Mouse (Mus musculus) midbrain, embryonic 14.5 days (tissue): ENCODE measurements at regions not wholly inside any gene's neighbourhood (a gene's known extent, or its start where the extent isn't known, plus 50 kb on each side); places are given as distances from the start of the nearest gene placed in this dataset.

Experiments used
- ATAC-seq: fragments of 200-750 bp; cut with Nextera tagmentation; 2 replicates; pipeline ENCODE4 v1.8.0; 2017; ENCODE audit warnings: moderate number of reproducible peaks, moderate library complexity; ENCODE audit not compliant: low FRiP score, low TSS enrichment
- DNase-seq: peaks from one replicate; pipeline ENCODE4 v3.0.0-alpha.2; 2015
- H3K27ac ChIP-seq: fragments of 300-500 bp; sonication (generic); replicated peaks from 2 replicates; pipeline ENCODE4 v1.5.1; 2014; ENCODE audit warnings: mild to moderate bottlenecking, low read depth, low read length, moderate library complexity
- H3K27me3 ChIP-seq: fragments of 300-500 bp; sonication (generic); 2 replicates; pipeline ENCODE4 v1.6.1; 2014; ENCODE audit warnings: low read length, control low read depth, mixed read lengths; ENCODE audit not compliant: control insufficient read depth, insufficient read depth
- H3K36me3 ChIP-seq: fragments of 300-500 bp; sonication (generic); 2 replicates; pipeline ENCODE4 v1.6.1; 2014; ENCODE audit warnings: low read length, control low read depth; ENCODE audit not compliant: control insufficient read depth, insufficient read depth
- H3K4me1 ChIP-seq: fragments of 300-500 bp; sonication (generic); 2 replicates; pipeline ENCODE4 v1.6.1; 2014; ENCODE audit warnings: mild to moderate bottlenecking, antibody characterized with exemption, low read length, control low read depth; ENCODE audit not compliant: control insufficient read depth, insufficient read depth
- H3K4me2 ChIP-seq: fragments of 300-500 bp; sonication (generic); 2 replicates; pipeline ENCODE4 v1.6.1; 2014; ENCODE audit warnings: mild to moderate bottlenecking, low read length, moderate library complexity
- H3K4me3 ChIP-seq: fragments of 300-500 bp; sonication (generic); replicated peaks from 2 replicates; pipeline ENCODE4 v1.5.1; 2014; ENCODE audit warnings: low read depth, low read length
- H3K9ac ChIP-seq: fragments of 300-500 bp; sonication (generic); replicated peaks from 2 replicates; pipeline ENCODE4 v1.6.1; 2014; ENCODE audit warnings: mild to moderate bottlenecking, low read length, moderate library complexity
- H3K9me3 ChIP-seq: fragments of 300-500 bp; sonication (generic); 2 replicates; pipeline ENCODE4 v1.6.1; 2016; ENCODE audit warnings: low read length, control low read depth, mixed read lengths; ENCODE audit not compliant: control insufficient read depth
- WGBS: fragments of 180-500 bp; shearing (Covaris S2); extraction: QIAGEN DNeasy Blood & Tissue Kit; methylation state at CpG from one replicate; pipeline ENCODE4 v1.1.7; 2014; 5-methylcytosine and 5-hydroxymethylcytosine counted together

DNA sequence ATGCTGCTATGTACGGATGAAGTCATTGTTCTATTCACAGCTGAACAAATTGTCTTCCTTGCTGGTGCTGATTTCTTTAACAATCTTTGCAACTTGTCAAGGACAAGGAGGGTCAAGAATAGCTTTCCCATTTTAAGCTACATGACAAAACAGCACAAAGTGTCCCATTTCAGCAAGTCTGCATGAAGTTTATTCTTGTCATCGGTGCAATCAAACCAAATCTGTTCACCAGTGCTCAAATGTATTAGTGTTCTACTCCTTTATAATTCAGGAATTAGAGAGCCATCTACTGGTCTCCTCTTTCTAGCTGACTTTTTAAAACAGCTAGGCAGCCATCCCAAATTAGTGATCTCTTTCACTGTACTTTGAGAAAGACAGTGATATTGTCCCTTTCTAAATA, 1040.8 kb downstream of the Galc start:
- H3K27me3 ChIP-seq = no peaks in the 10 kb centered on the region
- H3K36me3 ChIP-seq = no peaks in the 10 kb centered on the region
- H3K27ac ChIP-seq = no peak overlapping the region
- WGBS = 64% methylated on average over 2 of the region's 2 CpGs
- ATAC-seq (no peak), DNase-seq (peak; percentile 57)
- no peaks in the 10 kb centered on the region for H3K4me1 ChIP-seq
- H3K9me3 ChIP-seq = no peaks in the 10 kb centered on the region
- no peak overlapping the region for H3K4me3 ChIP-seq
- no peak overlapping the region for H3K9ac ChIP-seq
- no peak overlapping the region for H3K4me2 ChIP-seq

DNA sequence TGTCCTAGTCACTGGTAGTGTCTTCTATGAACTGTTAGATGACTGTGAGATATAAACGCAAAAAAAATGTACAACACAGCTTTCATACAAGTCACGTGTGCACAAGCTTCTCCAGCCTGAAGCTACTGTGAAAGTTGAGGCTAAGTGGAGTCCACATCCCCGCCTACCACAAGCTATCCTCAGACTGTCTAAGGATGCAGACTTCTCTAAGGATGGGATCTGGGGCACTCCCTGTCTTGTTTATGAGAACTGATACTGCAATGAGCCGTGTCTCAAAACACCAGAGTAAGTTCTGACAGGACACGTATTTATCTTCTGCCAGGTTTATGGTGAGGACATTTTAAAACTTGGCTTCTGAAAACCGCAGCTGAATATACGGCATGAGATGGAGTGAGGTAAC, 1041.7 kb downstream of the Galc start:
- H3K4me3 ChIP-seq = no peak overlapping the region
- H3K9me3 ChIP-seq = no peaks in the 10 kb centered on the region
- H3K27ac ChIP-seq = no peak overlapping the region
- WGBS = 90% methylated on average over 7 of the region's 7 CpGs
- no peak for DNase-seq
- no peak overlapping the region for H3K4me2 ChIP-seq
- no peaks in the 10 kb centered on the region for H3K36me3 ChIP-seq
- no peaks in the 10 kb centered on the region for H3K27me3 ChIP-seq
- H3K4me1 ChIP-seq = no peaks in the 10 kb centered on the region
- H3K9ac ChIP-seq = no peak overlapping the region
- no peak for ATAC-seq

DNA sequence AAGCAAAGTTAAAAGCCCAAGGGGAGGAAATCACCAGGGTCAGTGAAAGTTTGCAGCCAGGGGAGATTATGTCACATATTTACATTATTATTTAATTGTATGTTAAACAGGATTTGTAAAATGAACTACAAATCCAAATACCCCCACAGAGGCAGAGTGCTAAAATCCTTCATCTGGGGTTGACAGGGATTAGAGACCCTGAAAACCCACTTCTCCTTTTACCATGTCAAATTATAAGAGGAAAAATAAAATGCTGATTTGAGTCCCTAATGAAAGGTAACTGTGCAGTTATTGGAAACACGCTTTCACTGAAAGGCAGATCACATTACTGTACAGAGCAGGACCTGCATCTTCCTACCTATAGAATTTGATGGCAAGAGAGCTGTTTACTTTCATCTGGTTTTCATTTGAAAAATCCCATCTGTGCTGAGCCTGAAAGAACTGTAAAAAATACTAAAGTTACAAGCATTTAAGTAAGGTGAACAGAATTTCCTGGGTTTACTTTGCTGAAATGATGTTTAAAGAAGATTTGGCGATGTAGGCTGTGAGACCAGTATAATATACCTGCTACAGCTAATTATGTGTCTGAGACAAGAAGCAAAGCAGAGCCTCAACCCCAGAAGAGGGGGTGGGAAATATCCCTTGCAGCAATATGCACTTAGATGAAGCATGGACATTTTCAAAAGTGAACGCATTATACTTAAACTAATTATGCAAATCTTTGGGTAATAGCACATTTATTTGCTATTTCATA, 1055.4 kb downstream of the Galc start:
- Histone ChIP-seq H3K4me2 (no peak overlapping the region), H3K27me3 (no peaks in the 10 kb centered on the region), H3K36me3 (no peaks in the 10 kb centered on the region), H3K4me1 (no peaks in the 10 kb centered on the region), H3K27ac (no peak overlapping the region), H3K9ac (no peak overlapping the region), H3K9me3 (no peaks in the 10 kb centered on the region), H3K4me3 (no peak overlapping the region)
- ATAC-seq (no peak), DNase-seq (no peak)
- 68% methylated on average over 3 of the region's 3 CpGs for WGBS

DNA sequence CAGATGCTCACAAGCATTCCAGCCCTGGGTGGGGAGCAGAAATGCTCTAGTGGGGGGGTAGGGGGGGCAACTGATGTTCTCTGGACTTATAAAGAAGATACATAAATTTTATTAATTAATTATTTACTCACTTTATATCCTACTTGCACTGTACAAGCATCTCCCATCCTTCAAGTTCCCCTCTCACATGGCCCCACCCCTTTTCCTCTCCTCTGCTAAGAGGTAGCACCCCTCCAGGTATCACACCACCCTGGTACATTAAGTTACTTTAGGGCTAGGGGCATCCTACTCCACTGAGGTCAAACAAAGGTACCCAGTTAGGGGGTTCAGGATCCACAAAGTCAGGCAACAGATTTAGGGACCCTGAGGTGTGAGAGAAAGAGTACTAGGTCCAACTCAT, 1097.4 kb downstream of the Galc start:
- ATAC-seq (peak; percentile 20; the same call in 1 of the 2 replicates), DNase-seq (no peak)
- H3K27me3 ChIP-seq = no peaks in the 10 kb centered on the region
- no peaks in the 10 kb centered on the region for H3K9me3 ChIP-seq
- H3K4me2 ChIP-seq = no peak overlapping the region
- H3K27ac ChIP-seq = no peak overlapping the region
- H3K36me3 ChIP-seq = no peaks in the 10 kb centered on the region
- no peak overlapping the region for H3K4me3 ChIP-seq
- H3K4me1 ChIP-seq = no peaks in the 10 kb centered on the region
- no peak overlapping the region for H3K9ac ChIP-seq

DNA sequence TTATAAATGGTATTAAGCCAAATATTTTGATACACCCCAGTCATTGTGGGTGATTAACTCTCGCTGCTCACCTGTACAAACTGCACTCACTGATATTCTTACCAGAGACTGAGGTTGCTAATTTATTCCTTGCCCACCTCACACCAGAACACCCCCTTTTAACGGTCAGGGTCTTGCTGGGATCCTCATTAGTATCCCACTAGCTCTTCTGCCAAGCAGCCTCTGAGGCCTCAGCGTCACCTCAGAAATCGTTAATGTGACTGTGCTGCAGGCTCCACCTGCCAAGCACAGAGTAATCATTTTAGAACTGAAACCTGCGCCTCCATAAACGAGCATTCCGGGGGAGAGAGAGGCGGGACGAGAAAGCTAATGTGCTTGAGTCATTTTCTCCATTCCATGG, 1097.8 kb downstream of the Galc start:
- Histone ChIP-seq H3K27ac (no peak overlapping the region), H3K9me3 (no peaks in the 10 kb centered on the region), H3K4me2 (no peak overlapping the region), H3K4me1 (no peaks in the 10 kb centered on the region), H3K36me3 (no peaks in the 10 kb centered on the region), H3K27me3 (no peaks in the 10 kb centered on the region), H3K9ac (no peak overlapping the region), H3K4me3 (no peak overlapping the region)
- ATAC-seq (no peak; the same call in 1 of the 2 replicates), DNase-seq (peak; percentile 19)
- 66% methylated on average over 9 of the region's 9 CpGs for WGBS

DNA sequence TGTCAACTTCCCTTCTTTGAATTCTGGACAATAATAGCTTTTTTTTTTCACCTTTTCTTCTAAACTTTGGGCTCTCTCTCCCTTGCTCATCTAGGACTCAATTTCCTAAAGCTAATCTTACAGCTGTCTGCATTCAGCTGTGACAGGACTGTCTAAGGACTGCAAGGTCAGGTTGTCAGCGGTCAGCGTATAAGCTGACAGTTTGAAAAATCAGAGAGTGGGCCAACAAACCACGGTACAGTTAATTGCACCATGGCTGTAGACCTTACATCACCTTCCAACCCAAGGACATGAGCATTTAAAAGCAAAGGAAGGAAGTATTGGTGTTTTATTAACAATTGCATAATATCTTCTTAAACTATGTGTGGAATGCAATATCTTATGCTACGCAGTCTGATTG, 1100.9 kb downstream of the Galc start:
- Histone ChIP-seq H3K9me3 (no peaks in the 10 kb centered on the region), H3K9ac (no peak overlapping the region), H3K27ac (no peak overlapping the region), H3K36me3 (no peaks in the 10 kb centered on the region), H3K4me1 (no peaks in the 10 kb centered on the region), H3K4me2 (no peak overlapping the region), H3K27me3 (no peaks in the 10 kb centered on the region), H3K4me3 (no peak overlapping the region)
- DNase-seq = no peak
- 69% methylated on average over 4 of the region's 4 CpGs for WGBS
- ATAC-seq = no peak

DNA sequence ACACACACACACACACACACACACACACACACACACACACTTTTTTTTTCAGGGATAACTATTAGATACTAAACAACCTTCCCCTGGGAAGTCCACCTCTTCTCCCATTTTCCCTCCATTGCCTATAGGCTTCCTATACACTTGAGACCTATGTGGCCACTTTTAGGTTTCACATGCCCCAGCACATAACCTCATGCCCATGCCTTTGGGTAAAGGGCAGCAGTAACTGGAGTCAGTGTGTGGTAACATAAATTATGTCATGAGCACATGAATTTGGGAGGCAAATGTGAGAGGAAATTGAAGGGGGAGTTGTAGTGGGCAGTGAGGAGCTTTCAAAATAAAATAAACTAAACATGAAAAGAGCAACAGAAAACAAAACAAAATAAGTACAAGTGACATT, 1101.5 kb downstream of the Galc start:
- ATAC-seq = no peak
- H3K27ac ChIP-seq = no peak overlapping the region

DNA sequence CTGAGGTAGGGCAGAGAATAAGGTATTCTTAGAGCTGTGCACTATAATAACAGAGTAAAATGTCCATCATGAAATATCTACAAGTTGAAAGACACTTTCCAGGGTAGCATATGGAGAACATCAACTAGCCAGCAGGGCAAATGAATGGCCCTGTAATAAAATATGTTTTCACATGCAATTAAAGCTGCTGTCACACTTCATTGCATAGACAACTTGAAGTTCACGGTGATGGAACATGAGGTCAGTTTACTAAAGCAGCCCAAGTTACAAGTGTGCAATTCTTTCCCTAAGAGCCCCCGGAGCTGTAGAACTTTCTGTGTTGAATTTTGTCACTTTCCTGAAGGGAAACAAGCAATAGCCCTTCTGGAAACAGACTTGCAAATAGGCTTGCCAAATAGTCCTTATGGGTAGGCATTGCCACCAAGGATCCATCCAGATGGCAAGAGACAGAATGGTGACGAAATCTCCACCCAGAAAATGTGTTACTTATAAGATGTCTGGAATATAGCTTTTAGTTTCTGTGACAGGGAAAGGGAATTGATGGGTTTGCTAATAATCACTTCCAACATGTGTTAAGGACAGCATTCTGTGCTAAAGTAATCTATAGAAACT, 1102.7 kb downstream of the Galc start:
- H3K27me3 ChIP-seq = no peaks in the 10 kb centered on the region
- no peak overlapping the region for H3K4me2 ChIP-seq
- H3K4me3 ChIP-seq = no peak overlapping the region
- WGBS = 84% methylated on average over 3 of the region's 3 CpGs
- no peak overlapping the region for H3K9ac ChIP-seq
- H3K9me3 ChIP-seq = no peaks in the 10 kb centered on the region
- no peaks in the 10 kb centered on the region for H3K36me3 ChIP-seq
- H3K4me1 ChIP-seq = no peaks in the 10 kb centered on the region
- no peak for ATAC-seq
- DNase-seq = no peak
- H3K27ac ChIP-seq = no peak overlapping the region

More for the DNA sequence above, 1101.5 kb downstream of the Galc start:
- H3K9me3 ChIP-seq = no peaks in the 10 kb centered on the region
- no peaks in the 10 kb centered on the region for H3K4me1 ChIP-seq
- no peak overlapping the region for H3K4me2 ChIP-seq
- no peak overlapping the region for H3K9ac ChIP-seq
- no peaks in the 10 kb centered on the region for H3K36me3 ChIP-seq
- no peaks in the 10 kb centered on the region for H3K27me3 ChIP-seq
- no peak for DNase-seq
- H3K4me3 ChIP-seq = no peak overlapping the region

DNA sequence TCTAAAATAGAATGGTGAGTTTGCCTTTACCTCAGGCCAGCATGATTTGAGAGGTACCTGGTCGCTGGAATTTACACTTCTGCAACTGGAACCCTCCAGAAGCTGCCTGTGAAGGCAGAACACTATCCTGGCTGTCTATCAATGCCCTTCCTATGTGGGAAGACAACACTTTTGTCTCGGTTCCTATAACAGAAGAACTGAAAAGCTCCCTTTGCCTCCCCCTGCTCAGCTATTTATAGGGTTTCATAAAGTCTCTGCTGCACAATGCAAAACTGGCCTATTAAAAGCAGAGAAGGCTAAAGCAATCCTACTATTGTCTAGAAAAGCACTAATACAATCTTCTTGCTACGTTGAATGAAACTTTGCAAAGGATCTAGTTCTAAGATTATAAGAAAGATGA, 1116.5 kb downstream of the Galc start:
- Histone ChIP-seq H3K36me3 (no peaks in the 10 kb centered on the region), H3K4me3 (no peak overlapping the region), H3K9ac (no peak overlapping the region), H3K27me3 (no peaks in the 10 kb centered on the region), H3K4me2 (no peak overlapping the region), H3K27ac (no peak overlapping the region), H3K9me3 (no peaks in the 10 kb centered on the region), H3K4me1 (no peaks in the 10 kb centered on the region)
- WGBS = 59% methylated on average over 3 of the region's 3 CpGs
- DNase-seq (no peak), ATAC-seq (no peak)
